Mouse (Mus musculus) layer of hippocampus, adult 2 months (tissue): Measurements from ENCODE around the gene Mss51. TPM values are rescaled to one million over a fixed set of nuclear protein-coding genes. Genes with fewer than 3 reads are reported as not detected.
A peak's percentile ranks its signal among the peaks of the same experiment; 100 is the strongest.

Source experiments
- DNase-seq, 2 experiments: peaks; one replicate each; pipeline ENCODE4 v3.0.0; 2022; ENCODE audit warnings: low spot score in 2 of 2
- H3K27ac ChIP-seq: fragments of 200-600 bp; 2 replicates; pipeline ENCODE4 v1.8.1; 2022
- H3K4me3 ChIP-seq: fragments of 200-600 bp; 2 replicates; pipeline ENCODE4 v1.8.1; 2022; ENCODE audit warnings: mild to moderate bottlenecking
- CTCF ChIP-seq: fragments of 200-600 bp; conservative IDR thresholded peaks from 2 replicates; pipeline ENCODE4 v1.8.1; 2022; ENCODE audit warnings: antibody characterized with exemption, mild to moderate bottlenecking, moderate library complexity
- total RNA-seq, 2 experiments: library from RNA; stranded (reverse); gene quantifications; 2 replicates each; pipeline ENCODE4 v1.2.3; 2021

Mss51 gene
- total RNA-seq, 2 experiments from 2014 or later, result 1.0 to 1.3 TPM

DNA sequence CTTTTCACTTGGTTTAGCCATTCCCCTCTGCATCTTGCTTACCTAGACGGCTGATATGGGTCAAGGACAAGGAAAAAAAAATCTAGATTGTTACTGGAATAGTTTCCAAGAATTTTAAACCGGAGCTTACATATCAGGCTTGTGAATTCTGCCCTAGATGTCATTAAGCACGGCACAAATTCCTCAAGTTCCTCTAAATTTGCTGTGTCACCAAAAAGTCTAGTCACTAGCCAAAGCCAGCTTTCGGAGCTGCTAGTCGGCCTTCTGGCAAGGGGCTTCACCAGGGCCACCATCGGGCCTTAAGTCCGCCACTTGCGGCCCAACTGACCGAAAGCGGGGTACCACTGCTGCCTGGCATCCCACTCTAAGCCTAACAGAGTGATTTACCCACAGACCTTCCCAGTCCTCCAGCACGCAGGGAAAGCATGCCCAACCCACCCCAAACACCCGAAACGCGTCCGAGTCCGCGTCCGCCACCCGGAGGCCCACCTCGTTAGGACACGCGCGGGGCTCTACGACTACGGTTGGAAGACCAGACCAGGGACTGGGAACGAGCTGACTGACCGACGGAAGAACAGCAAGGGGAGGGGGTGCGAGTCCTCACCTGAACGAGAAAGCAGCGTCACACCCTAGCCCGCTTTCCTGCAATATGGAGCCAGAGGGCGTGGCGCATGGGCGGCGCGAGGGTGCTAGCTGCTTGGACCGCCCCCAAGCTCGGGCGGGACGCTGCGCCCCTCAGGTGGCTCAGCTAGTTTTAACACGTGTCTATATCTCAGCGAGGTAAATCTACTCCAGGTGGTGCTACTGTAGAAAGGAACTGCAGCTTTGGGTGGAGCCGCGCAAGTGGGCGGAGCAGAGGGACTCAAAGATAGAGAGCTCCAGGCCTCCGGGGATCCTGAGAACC is 17.2 kb downstream of the Mss51 start, which contains the start of gene Anxa7:
Anxa7 (minus strand) TSS at position 843 of the 904 bp plus-strand sequence.
- peak within 1 kb of the TSS; percentile 71 for H3K4me3 ChIP-seq
- H3K27ac ChIP-seq, result peak within 1 kb of the TSS; percentile 88
- DNase-seq, result peak; percentile 63 to 66
- peak; percentile 12; the same call in 1 of the 2 replicates for TF ChIP-seq CTCF

DNA sequence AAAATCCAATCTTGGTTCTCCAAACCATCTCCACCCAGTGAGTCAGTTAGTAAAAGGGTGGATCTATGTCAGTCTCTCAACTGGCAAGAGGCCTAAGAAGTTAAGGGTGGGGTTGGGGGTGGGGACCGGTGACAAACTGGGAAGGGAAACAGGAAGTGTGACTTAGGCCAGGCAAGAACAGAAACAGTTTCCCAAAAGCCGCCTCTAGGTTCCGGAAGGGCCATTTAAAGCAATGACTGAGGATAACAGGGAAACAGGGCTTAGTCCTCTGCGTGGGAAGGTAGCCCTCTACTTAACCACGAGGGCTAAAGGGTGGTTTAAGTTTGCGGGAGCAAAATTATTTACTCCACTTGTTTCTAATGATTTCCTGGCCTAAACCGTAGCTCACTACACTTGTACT is 17.9 kb downstream of the Mss51 start:
- Histone ChIP-seq H3K4me3 (peak overlapping the region; percentile 71), H3K27ac (peak overlapping the region; percentile 88)
- TF ChIP-seq CTCF, result no peak
- no peak for DNase-seq

DNA sequence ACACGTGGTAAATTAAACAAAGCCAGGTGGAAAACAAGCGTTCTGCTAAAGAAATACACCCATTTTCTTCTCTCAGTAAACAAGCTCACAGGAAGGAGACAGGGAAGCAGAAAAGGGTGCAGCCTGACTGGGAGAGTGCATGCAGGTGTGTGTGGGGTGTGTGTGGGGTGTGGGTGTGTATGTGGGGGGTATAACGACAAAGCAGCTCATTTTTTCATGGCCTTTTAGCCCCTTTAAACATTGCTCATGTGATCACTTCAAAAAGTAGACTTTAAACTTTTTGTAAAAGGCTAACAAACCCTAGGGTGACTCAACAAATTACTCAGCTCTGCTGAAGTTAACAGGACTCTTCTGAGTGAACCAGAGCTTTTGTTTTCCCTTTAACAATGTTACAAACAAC is 18.3 kb downstream of the Mss51 start:
- no peak for DNase-seq
- Histone ChIP-seq H3K4me3 (peak overlapping the region; percentile 71), H3K27ac (peak overlapping the region; percentile 29; the same call in 1 of the 2 replicates)
- TF ChIP-seq CTCF, result no peak

DNA sequence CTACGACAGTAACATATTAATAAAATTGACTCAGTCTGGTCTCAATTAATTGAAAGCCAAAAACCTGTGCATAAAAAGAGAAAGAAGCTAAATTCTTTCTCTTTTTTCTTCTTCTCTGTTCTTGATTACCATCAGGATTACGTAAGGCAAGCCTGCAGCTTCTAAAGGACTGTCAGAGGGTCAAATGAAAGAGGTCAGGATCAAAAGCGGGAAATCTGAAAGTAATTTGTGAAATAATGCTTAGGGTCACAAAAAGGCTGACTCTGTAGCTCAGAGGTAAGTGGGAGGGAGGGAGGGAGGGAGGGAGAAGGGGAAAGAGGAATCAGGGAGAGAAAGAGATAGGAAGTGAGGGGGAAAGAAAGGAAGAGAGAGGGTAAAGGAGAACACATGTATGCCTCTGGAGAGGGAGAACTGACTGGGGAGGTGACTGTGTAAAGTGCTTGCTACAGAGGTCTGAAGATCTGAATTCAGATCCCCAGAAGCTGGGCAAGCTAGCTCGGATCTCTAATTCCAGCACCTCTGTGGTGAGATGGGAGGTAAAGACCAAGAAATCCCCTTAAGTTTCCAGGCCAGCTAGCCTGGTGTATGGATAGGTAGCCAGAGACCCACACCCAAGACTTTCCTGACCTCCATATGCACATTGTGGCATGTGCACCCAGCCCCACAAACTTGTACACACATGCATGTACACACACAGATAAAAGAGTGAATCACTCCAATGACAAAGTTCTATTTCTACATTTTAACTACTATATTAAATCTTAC is 19.3 kb downstream of the Mss51 start:
- DNase-seq, result no peak
- no peak for TF ChIP-seq CTCF
- Histone ChIP-seq H3K4me3 (no peak overlapping the region), H3K27ac (no peak overlapping the region)

- TF ChIP-seq CTCF, result peak; percentile 21; the same call in 1 of the 2 replicates
- no peak for DNase-seq
- H3K4me3 ChIP-seq, result no peak overlapping the region
- peak overlapping the region; percentile 49 for H3K27ac ChIP-seq
These were observed 36.5 kb downstream of the Mss51 start for GRCm38 (mm10) chr14:20460216-20460615.

- no peak for DNase-seq
- Histone ChIP-seq H3K4me3 (no peak overlapping the region), H3K27ac (no peak overlapping the region)
- no peak for TF ChIP-seq CTCF
These were observed 38.3 kb downstream of the Mss51 start for GRCm38 (mm10) chr14:20458378-20458777.

GRCm38 (mm10) chr14:20452929-20453328 is 43.8 kb downstream of the Mss51 start:
- DNase-seq, result no peak
- TF ChIP-seq CTCF, result no peak
- H3K4me3 ChIP-seq, result no peak overlapping the region
- no peak overlapping the region for H3K27ac ChIP-seq

DNA sequence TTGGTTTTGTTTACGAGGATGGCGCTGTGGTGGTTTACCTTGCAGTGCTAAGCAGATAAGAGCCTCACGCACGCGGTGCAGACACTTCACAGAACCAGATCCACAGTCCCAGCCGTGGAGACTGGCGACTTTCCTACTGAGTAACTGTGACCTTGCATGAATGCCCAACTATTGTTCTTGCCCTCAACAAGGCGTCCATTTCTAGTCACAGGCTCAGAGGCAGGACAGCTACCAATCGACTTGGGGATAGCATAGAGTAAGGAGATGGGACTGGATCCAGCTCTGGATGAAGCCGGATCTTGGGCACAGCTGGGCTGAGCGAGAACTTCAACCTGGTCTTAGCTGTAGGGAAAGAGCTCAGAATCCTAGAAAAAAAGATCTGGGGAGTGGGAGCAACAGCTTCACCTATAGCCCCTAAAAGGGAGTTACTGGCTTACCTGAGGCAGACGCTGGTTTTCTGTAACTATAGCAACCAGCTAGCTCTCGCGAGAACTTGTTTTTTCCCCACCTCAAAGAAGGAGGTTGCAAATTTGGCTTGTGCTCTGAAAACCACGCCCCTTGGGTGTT is 44.9 kb downstream of the Mss51 start, which contains the start of gene Cfap70:
Cfap70 (minus strand) TSS at position 462 of the 567 bp plus-strand sequence.
- peak within 1 kb of the TSS; percentile 53 for H3K27ac ChIP-seq
- DNase-seq, result peak in 1 of 2 experiments; percentile 49
- no peak for TF ChIP-seq CTCF
- peak within 1 kb of the TSS; percentile 43 for H3K4me3 ChIP-seq

GRCm38 (mm10) chr14:20451302-20451701 is 45.4 kb downstream of the Mss51 start:
- Histone ChIP-seq H3K27ac (peak overlapping the region; percentile 53; the same call in 1 of the 2 replicates), H3K4me3 (peak overlapping the region; percentile 43)
- no peak for TF ChIP-seq CTCF
- DNase-seq, result peak in 1 of 2 experiments; percentile 46

DNA sequence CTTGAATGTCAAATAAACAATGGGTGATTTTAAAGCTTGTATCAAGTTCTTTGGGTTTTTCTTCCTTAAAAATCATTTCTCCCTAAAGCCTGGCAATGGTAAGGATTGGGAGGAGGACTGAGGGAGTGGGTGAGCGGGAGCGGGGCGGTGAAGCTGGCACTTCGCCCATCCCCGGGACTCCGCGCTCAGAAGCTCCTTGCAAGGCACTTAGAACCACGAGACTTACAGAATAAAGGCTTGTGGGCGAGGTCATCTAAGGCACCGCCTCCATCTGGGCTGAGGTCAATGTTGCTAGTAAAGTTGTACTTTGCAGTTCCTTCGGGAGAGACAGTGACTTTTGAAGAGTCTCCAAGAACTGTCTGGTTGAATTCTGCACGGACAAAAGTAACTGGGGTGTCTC is 49.5 kb downstream of the Mss51 start:
- no peak for TF ChIP-seq CTCF
- Histone ChIP-seq H3K4me3 (no peak overlapping the region), H3K27ac (no peak overlapping the region)
- no peak for DNase-seq

DNA sequence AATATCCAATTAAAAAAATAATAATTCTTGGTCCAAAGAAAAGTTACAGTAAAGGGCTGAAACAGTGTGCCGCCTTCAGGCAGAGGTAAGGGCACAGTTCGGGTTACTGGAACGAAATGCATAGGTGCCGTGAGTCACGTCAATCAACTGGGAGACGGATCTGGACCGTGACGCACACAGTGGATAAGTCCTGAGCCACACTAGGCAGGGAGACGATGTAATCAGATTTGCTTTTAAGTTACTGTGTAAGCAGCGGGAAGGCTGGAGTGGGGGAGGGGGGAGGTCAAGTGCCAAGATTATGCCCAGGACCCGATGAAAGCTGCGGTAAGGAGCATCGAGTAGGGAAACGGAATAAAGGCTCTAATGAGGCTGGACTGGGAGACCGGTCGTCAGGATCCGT is 54.4 kb downstream of the Mss51 start:
- Histone ChIP-seq H3K27ac (no peak overlapping the region), H3K4me3 (no peak overlapping the region)
- TF ChIP-seq CTCF, result no peak
- no peak for DNase-seq

DNA sequence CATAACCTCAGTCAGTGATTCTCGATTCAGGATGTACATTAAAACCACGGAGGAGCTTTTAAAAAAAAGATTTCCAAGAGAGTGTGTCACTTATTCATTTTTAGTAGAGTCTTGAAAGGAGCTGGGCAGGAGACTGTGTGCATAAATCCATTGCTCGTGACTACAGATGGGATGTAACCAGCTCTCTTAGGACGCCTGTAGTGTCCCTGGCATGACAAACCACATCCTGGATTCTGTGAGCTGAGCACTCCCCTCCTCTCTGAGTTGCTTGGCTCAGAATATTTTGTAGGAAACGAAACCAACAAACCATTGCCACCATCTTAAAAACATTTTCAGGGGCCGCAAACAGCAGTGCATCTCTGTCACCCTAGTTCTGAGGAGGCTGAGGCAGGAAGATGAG is 59.7 kb downstream of the Mss51 start:
- Histone ChIP-seq H3K27ac (peak overlapping the region; percentile 32; the same call in 1 of the 2 replicates), H3K4me3 (no peak overlapping the region)
- DNase-seq, result no peak
- TF ChIP-seq CTCF, result no peak

Other genes starting within 250 kb of the Mss51 start
- not detected for gene Kcnk16, start 227.7 kb downstream of the Mss51 start, total RNA-seq
- gene Nudt13, start 202.2 kb downstream of the Mss51 start, total RNA-seq, result 10 to 100 TPM; 22.6 to 27.6 TPM
- gene Ecd, start 148.8 kb downstream of the Mss51 start, total RNA-seq, result 10 to 100 TPM; 31.7 to 37.2 TPM
- gene Fam149b, start 148.7 kb downstream of the Mss51 start, total RNA-seq, result 10 to 100 TPM; 46.6 to 52.8 TPM
- 10 to 100 TPM; 23.8 to 29.6 TPM for gene Dnajc9, start 108.0 kb downstream of the Mss51 start, total RNA-seq
- gene Mrps16, start 103.3 kb downstream of the Mss51 start, total RNA-seq, result 10 to 100 TPM; 35.0 to 35.2 TPM
- gene Cfap70, start 44.7 kb downstream of the Mss51 start, total RNA-seq, result 1 to 10 TPM in 1 of 2 experiments, under 1 TPM in 1; 0.51 to 1.4 TPM
- 10 to 100 TPM; 69.0 to 69.6 TPM for gene Anxa7, start 16.8 kb downstream of the Mss51 start, total RNA-seq
- 100 to 1,000 TPM; 302 to 305 TPM for gene Ppp3cb, start 49.7 kb upstream of the Mss51 start, total RNA-seq
- gene Usp54, start 144.2 kb upstream of the Mss51 start, total RNA-seq, result 10 to 100 TPM; 51.4 to 57.1 TPM
- not detected for gene Myoz1, start 159.6 kb upstream of the Mss51 start, total RNA-seq
- under 1 TPM; 0.15 to 0.23 TPM for gene Synpo2l, start 171.5 kb upstream of the Mss51 start, total RNA-seq
- 100 to 1,000 TPM; 104 to 108 TPM for gene Sec24c, start 177.4 kb upstream of the Mss51 start, total RNA-seq
- gene Fut11, start 198.1 kb upstream of the Mss51 start, total RNA-seq, result 10 to 100 TPM; 14.8 to 15.5 TPM
- gene Chchd1, start 206.1 kb upstream of the Mss51 start, total RNA-seq, result 10 to 100 TPM; 53.4 to 56.9 TPM
- gene Zswim8, start 210.7 kb upstream of the Mss51 start, total RNA-seq, result 100 to 1,000 TPM; 189 to 206 TPM
- gene Ndst2, start 237.7 kb upstream of the Mss51 start, total RNA-seq, result 10 to 100 TPM; 20.4 to 20.9 TPM